Mouse (Mus musculus): ENCODE results near the gene Elovl7.
A peak's percentile ranks its signal among the peaks of the same experiment; 100 is the strongest.

Elovl7 gene

DNA sequence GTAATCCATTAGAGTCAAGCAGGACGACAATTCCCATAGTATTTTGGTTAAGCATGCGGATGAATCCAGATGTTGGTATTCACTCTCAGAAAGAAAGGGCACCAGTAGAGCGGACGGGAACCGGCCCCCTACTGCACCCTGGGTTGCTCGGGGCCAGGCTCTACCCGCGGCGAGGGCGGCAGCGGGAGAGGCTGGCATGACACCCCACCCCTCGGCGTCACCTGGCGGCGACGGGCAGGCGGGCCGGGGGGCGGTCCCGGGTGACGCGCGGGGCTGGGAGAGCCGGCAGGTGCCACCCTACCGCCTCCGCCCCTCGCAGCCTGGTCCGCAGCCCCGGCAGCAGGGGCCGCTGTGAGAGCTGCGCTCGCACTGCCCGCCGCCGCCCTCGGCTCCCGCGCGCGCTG, at the start of gene Elovl7:
TSS of gene Elovl7 (plus strand) at position 324 of the 404 bp plus-strand sequence.
- peak; percentile 75 to 86 for DNase-seq

DNA sequence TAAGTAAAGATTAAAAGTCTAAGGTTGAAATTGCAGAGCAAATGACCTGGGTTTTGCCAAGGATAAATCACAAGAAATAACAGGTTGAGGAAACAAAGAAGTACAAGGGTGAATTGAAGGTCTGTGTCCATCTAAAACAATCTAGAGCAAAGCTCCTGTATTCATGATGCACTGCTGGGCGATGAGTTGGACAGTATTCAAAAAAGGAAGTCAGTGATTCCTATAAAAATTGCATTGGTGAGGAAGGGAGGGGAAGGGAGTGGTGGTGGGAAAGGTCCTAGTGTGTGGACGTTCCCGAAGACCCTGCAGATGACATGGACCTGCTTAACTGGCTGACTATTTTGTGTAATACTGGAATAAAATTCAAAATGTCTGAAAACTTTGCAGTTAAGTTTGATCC, 49.6 kb upstream of the Elovl7 start:
- peak in 1 of 2 experiments; percentile 29 for DNase-seq

DNA sequence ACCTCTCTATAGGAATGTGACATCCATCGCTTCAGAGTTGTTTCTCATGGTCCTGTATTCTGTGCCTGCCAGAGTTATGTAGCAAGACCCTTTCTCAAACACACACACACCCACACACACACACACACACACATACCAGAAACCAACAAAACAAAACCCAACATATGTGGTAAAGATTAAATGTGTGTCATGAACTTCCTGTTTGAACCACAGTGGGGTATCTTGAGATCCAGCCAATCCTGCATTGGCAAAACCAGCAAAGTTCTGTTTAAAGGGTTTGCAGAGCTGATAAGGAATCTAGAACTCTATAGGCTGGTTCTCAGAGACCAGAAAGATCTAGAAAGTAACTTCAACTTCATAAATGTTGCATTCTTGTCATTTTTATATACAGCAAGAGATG, 44.2 kb upstream of the Elovl7 start:
- no peak for DNase-seq

DNA sequence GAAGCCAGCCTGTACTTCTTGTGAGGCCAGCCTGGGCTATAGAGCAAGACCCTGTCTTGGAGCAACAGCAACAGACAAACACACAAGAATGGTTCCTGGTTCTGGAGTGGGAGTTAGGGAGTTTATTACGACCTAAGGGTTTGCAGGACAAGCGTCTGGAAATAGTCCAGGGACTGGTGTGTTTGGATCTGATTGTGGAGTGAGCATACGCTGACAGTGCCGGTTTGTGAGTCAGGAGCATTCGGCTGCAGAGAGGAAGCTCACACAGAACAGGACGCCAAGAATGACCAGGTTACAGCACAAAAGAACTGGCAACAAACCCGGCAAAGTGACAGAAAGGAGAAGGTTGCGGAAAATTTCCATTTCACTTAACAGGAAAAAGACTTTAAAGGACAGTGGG, 43.7 kb upstream of the Elovl7 start:
- peak; percentile 62 to 74 for DNase-seq

DNA sequence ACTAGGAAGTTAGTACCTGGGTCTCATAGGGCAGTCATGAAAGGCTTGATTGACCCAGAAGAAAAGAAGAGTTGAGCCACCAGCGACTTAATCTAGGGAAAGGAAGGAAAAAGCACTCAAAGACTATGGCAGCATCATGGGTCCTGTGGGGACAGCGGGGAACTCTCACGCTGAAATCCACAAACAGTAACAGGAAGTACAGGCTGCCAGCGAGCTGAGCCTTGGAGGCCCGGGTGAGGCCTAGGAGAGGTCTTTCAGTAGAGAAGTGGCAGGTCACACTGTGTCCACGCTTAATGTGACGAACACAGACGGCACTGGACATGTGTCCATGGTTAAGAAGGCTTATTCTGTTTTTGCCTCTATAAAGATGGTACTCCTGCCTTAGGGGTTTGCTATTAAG, 34.6 kb upstream of the Elovl7 start:
- no peak for DNase-seq

GRCm38 (mm10) chr13:108180821-108181220, 33.4 kb upstream of the Elovl7 start:
- DNase-seq = no peak

GRCm38 (mm10) chr13:108184743-108185255, 29.4 kb upstream of the Elovl7 start:
- DNase-seq = no peak

GRCm38 (mm10) chr13:108185530-108185929, 28.7 kb upstream of the Elovl7 start:
- DNase-seq = no peak

DNA sequence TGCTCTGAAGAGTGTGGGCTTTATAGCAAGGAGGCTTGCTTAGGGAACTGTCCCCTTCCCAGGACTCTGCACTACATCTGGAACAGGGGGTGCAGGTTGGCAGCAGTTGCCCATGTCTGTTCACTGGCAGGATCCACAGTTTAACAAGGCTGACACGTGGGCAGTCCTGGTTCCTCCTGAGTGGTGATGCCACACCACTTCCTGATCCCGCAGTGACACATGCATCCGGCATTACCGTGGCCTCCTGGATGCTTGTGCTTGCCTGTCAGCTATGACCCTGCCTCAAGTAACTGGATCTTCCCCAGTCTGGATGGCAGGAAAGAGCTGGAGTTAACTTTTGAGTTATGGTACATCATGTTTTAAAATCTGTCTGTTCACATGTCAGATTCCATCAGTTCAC, 26.2 kb upstream of the Elovl7 start:
- DNase-seq = no peak

- peak in 1 of 2 experiments; percentile 36 for DNase-seq
Measured at GRCm38 (mm10) chr13:108191074-108191720, 23.0 kb upstream of the Elovl7 start.

GRCm38 (mm10) chr13:108195474-108195873, 18.7 kb upstream of the Elovl7 start:
- DNase-seq = peak; percentile 14 to 24

- no peak for DNase-seq
Measured at GRCm38 (mm10) chr13:108204857-108205256, 9.3 kb upstream of the Elovl7 start.

- DNase-seq = no peak
Measured at GRCm38 (mm10) chr13:108207447-108207846, 6.8 kb upstream of the Elovl7 start.

- no peak for DNase-seq
Measured at GRCm38 (mm10) chr13:108208090-108208489, 6.1 kb upstream of the Elovl7 start.

- DNase-seq = no peak
Measured at GRCm38 (mm10) chr13:108210960-108211359, 3.2 kb upstream of the Elovl7 start.

DNA sequence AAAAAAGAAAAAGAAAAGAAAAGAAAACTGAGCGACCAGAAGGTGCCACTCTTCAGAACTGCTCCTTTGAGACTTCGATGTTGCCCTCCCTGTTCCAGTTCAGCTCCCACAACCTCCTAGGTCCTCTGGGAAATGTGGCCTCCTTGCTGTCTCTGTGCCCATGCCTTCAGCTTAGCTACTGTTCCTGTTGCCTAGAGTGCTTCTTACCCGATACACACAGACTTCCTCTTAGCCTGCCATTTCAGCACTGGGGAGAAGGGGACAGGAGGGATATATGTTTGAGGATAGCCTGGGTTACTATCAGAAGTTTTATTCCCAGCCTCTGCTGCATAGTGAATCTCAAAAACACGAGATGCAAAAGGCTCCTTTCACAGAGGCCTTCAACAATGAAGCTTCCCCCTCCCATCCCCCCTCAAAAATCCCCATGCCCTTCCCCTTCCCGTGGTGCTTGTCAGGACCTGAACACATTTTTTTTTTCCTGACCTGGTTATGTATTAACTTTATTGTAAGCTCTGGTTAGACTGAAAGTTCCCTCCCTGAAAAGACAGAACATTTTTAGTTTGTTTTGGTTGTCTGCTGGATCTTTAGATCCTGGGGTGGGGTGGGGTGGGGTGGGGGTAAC, 1.7 kb upstream of the Elovl7 start:
- no peak for DNase-seq

DNA sequence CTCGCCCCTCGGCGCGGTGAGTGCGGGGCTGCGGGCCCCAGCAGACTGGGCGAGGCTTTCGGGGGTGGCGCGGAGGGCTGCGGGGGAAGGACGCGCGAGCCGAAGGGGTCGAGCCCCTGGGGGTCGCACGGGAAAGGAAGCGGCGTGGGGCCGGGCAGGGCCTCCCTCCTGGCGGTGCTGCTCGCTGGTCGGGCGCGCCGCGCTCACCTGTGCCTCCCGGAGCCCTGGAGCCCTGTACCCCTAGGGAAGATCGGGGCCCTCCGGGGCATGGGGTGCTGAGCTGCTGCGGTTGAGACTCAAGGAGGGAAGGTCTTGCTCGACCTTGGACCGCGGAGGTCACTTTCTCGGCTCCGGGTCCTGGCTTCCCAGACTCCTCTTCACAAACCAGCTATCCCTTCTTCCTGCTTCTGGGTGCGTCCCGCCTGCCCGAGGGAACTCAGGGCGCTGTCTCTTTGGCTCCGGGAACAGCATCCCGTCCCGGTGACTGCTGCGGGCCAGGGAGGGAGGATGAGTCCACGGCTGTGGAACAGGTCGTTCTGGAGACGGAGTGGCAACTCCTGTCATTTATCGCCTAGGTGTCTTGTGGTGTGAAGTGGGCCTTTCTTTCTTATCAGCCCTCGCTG, 392 bp downstream of the Elovl7 start:
- peak; percentile 44 to 51 for DNase-seq

DNA sequence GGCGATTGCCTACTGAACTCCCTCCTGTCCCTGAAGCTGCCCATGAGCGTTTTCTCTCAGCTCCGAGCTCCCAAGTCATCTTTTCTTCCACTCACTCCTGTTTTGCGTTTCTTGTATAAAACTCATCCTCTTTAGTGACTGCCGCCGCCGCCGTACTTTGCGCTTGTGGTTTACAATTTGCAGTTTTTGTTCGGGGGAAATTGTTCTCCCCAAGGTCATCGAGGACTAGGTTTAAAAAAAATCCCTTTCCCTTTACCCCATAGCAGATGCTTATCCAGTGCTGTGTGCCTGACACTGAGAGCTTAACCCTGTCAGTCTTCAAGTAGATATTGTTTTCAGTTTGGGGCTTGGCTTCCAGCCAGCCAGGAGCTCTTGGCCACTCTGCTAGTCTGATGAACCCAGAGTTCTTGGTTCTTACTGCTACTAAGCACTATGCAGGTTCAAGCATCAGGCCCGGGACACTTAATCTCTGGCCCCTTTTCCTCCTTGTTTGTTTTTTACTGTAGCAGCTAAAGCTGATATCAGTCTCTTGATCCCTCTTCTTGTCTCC, 1.1 kb downstream of the Elovl7 start:
- DNase-seq = no peak

- no peak for DNase-seq
Measured at GRCm38 (mm10) chr13:108219773-108220172, 5.6 kb downstream of the Elovl7 start.

- no peak for DNase-seq
Measured at GRCm38 (mm10) chr13:108229191-108229590, 15.0 kb downstream of the Elovl7 start.

DNA sequence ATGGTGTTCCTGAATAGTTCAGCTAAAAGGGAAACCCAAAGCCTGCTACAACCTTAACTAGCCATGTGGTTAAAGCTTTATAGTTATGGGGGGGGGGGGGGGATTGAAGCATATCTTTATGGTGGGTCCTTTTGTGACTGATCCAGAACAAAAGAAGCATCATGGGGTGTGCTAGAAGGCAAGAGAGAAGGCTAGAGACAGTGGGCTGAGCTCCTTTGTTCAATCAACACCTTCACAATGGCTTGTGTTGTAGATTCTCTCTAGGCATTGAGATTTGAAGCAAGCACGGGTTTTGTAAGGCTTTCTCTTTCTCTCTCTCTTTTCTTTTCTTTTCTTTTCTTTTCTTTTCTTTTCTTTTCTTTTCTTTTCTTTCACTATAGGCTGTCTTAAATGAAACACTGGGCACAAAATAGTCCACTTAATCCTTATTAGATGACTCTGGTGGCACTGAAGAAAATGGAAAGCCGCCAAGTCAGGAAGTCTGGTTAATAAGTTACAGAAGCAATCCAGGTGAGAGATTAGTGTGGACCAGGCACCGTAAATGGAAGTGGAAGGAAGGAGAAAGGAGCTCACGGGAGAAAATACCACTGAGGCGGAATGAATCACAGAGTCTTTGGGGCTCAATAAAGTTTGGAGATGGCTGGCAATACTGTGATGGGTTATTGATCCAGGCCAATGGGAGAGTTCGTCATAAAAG, 15.6 kb downstream of the Elovl7 start:
- no peak for DNase-seq

DNA sequence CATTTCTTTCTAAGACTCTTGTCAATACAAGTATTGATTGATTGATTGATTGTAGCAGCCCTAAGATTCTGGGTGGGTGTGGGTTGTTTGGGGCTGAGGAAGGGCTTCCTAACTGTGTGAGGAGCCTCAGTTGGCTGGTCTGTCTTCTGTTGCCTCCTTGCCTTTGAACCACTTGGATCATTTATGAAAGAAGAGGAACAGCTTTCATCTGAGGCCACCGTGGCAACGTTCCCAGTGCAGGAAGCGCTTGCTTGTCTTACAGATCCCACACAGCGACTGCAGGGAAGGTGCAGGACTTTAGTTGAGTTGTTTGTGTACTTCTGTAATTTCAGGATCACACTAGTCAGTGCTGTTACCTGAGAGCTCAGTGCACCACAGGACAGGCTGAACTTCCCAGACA, 25.8 kb downstream of the Elovl7 start:
- DNase-seq = peak; percentile 18 to 32

- DNase-seq = no peak
Measured at GRCm38 (mm10) chr13:108241715-108242114, 27.5 kb downstream of the Elovl7 start.
